ENCODE assay signal across 7 mouse cellular contexts in genomic region chr13:3609780-3610117, GRCm38 (mm10). TPM values are rescaled to one million over a fixed set of nuclear protein-coding genes. Genes with fewer than 3 reads are reported as not detected.
DNase-seq lines count a peak whose midpoint lies in the region; ATAC-seq and TF ChIP-seq lines count a peak whose summit lies in the region.

No protein-coding gene starts in this region.

- ATAC-seq in forebrain, embryonic 14.5 days, result no peak
- no peak for ATAC-seq in liver, embryonic 15.5 days (ENCODE audit: insufficient read depth)
- no peak; the same call in 1 of the 2 replicates for ATAC-seq in frontal cortex, adult (ENCODE audit: low TSS enrichment)

- no peak overlapping the region; the same call in 1 of the 2 replicates for H3K27ac ChIP-seq in thymus, adult 2 months (ENCODE audit: control insufficient read depth, insufficient read depth, low read length)
- 0 out of 2 replicates have a peak overlapping the region, but pooled peaks have one; percentile 92 for H3K27ac ChIP-seq in forebrain, embryonic 14.5 days (ENCODE audit: low read depth, low read length)
- peak overlapping the region; percentile 88; the same call in 1 of the 2 replicates for H3K27ac ChIP-seq in liver, embryonic 15.5 days (replicated peaks)

- H3K9me3 ChIP-seq in forebrain, embryonic 14.5 days (replicated peaks; ENCODE audit: control insufficient read depth, low read length), result no peaks in the 10 kb centered on the region
- H3K9me3 ChIP-seq in liver, embryonic 15.5 days (replicated peaks), result no peaks in the 10 kb centered on the region

- DNase-seq in thymus, adult 2 months, result no peak
- DNase-seq in thymus, postnatal 0 days (ENCODE audit: low spot score), result no peak
- DNase-seq in forebrain, embryonic 14.5 days (ENCODE audit: low spot score), result no peak
- DNase-seq in cerebellum, postnatal 4 days (ENCODE audit: low spot score in 2 of 2), result no peak
- DNase-seq in urinary bladder, postnatal 36 days (ENCODE audit: low spot score in 2 of 2), result no peak

- H3K9ac ChIP-seq in forebrain, embryonic 14.5 days (ENCODE audit: low read length), result peak overlapping the region; percentile 84
- H3K9ac ChIP-seq in liver, embryonic 15.5 days, result peak overlapping the region; percentile 78

- no peak for TF ChIP-seq CTCF in thymus, adult 2 months (IDR thresholded peaks at IDR 0.05; ENCODE audit: borderline replicate concordance, control insufficient read depth, extremely low read depth, insufficient read depth, low read length, poor library complexity)

- no peaks in the 10 kb centered on the region for H3K4me1 ChIP-seq in thymus, adult 2 months (replicated peaks; ENCODE audit: control insufficient read depth, insufficient read depth, low read length)
- 0 out of 2 replicates have a peak, but pooled peaks cover 3% of the 10 kb centered on the region for H3K4me1 ChIP-seq in forebrain, embryonic 14.5 days (ENCODE audit: control insufficient read depth, insufficient read depth, low read length)
- peaks cover 5% of the 10 kb centered on the region; the same call in 1 of the 2 replicates for H3K4me1 ChIP-seq in liver, embryonic 15.5 days (replicated peaks)

- peak overlapping the region; percentile 72 for H3K4me2 ChIP-seq in forebrain, embryonic 14.5 days (ENCODE audit: low read length)
- H3K4me2 ChIP-seq in liver, embryonic 15.5 days, result peak overlapping the region; percentile 87

- TF ChIP-seq POLR2A in thymus, adult 2 months (IDR thresholded peaks at IDR 0.05; ENCODE audit: control insufficient read depth, extremely low read depth, insufficient read depth, low read length, poor library complexity), result no peak

- H3K27me3 ChIP-seq in thymus, adult 2 months (ENCODE audit: control insufficient read depth, insufficient read depth, low read length), result no peaks in the 10 kb centered on the region
- no peaks in the 10 kb centered on the region for H3K27me3 ChIP-seq in forebrain, embryonic 14.5 days (replicated peaks; ENCODE audit: control insufficient read depth, insufficient read depth, low read length)
- H3K27me3 ChIP-seq in liver, embryonic 15.5 days, result peaks cover 2% of the 10 kb centered on the region; the same call in 1 of the 2 replicates

- H3K4me3 ChIP-seq in thymus, adult 2 months (ENCODE audit: control insufficient read depth, insufficient read depth, low read length), result peak overlapping the region; percentile 74
- peak overlapping the region; percentile 95 for H3K4me3 ChIP-seq in forebrain, embryonic 14.5 days (ENCODE audit: low read depth, low read length)
- H3K4me3 ChIP-seq in liver, embryonic 15.5 days (replicated peaks), result peak overlapping the region; percentile 86

- 18% methylated on average over 8 of the region's 8 CpGs for WGBS in thymus, adult 2 months
- 19% methylated on average over 8 of the region's 8 CpGs for WGBS in forebrain, embryonic 14.5 days
- 13% methylated on average over 8 of the region's 8 CpGs for WGBS in liver, embryonic 15.5 days (ENCODE audit: insufficient replicate concordance)

- no peaks in the 10 kb centered on the region for H3K36me3 ChIP-seq in thymus, adult 2 months (ENCODE audit: control insufficient read depth, insufficient read depth, low read length)
- H3K36me3 ChIP-seq in forebrain, embryonic 14.5 days (ENCODE audit: control insufficient read depth, insufficient read depth, low read length), result no peaks in the 10 kb centered on the region
- no peaks in the 10 kb centered on the region for H3K36me3 ChIP-seq in liver, embryonic 15.5 days (replicated peaks)

RNA-seq across cellular contexts. Expression of gene Fam208b, which starts 1.2 kb away (rescaled TPM):
- 8.1 and 9.2 TPM in 2 replicates for polyA plus RNA-seq in thymus, adult 2 months (2012; rRNA removed)
- 10.7 and 12.5 TPM in 2 replicates for polyA plus RNA-seq in thymus, postnatal 0 days (2015; fragmentation: Nextera tagmentation; extraction: Ambion mirVana)
- 18.2 and 25.8 TPM in 2 replicates for polyA plus RNA-seq in forebrain, embryonic 14.5 days (2014; fragmentation: Nextera tagmentation; extraction: Ambion mirVana)
- polyA plus RNA-seq in liver, embryonic 15.5 days (2015; fragmentation: Nextera tagmentation; extraction: Ambion mirVana), result 3.1 and 4.0 TPM in 2 replicates

RNA-seq across cellular contexts. Expression of gene Asb13, which starts 24.1 kb away (rescaled TPM):
- polyA plus RNA-seq in thymus, adult 2 months (2012; rRNA removed), result 22.9 and 25.7 TPM in 2 replicates
- polyA plus RNA-seq in thymus, postnatal 0 days (2015; fragmentation: Nextera tagmentation; extraction: Ambion mirVana), result 6.5 and 7.5 TPM in 2 replicates
- 6.0 and 6.6 TPM in 2 replicates for polyA plus RNA-seq in forebrain, embryonic 14.5 days (2014; fragmentation: Nextera tagmentation; extraction: Ambion mirVana)
- polyA plus RNA-seq in liver, embryonic 15.5 days (2015; fragmentation: Nextera tagmentation; extraction: Ambion mirVana), result 3.5 and 3.9 TPM in 2 replicates
